Mouse (Mus musculus) megakaryocyte, embryonic 14.5 days (primary cell): ENCODE measurements around the gene Purb.

Source experiments
- FLI1 ChIP-seq: IDR thresholded peaks from 2 replicates; pipeline ENCODE4 v1.6.1; 2012; ENCODE audit warnings: low read length, inconsistent platforms, mixed read lengths
- GATA1 ChIP-seq: IDR thresholded peaks from 3 replicates; pipeline ENCODE4 v1.6.1; 2012; ENCODE audit warnings: mixed read lengths, low read length, inconsistent platforms, borderline replicate concordance

- TF ChIP-seq GATA1 (no peak), FLI1 (no peak)
Measured at GRCm38 (mm10) chr11:6524880-6525238, 49.1 kb upstream of the Purb start.
